Mouse (Mus musculus): ENCODE data around the gene Nfkb1.

Gene Nfkb1

DNA sequence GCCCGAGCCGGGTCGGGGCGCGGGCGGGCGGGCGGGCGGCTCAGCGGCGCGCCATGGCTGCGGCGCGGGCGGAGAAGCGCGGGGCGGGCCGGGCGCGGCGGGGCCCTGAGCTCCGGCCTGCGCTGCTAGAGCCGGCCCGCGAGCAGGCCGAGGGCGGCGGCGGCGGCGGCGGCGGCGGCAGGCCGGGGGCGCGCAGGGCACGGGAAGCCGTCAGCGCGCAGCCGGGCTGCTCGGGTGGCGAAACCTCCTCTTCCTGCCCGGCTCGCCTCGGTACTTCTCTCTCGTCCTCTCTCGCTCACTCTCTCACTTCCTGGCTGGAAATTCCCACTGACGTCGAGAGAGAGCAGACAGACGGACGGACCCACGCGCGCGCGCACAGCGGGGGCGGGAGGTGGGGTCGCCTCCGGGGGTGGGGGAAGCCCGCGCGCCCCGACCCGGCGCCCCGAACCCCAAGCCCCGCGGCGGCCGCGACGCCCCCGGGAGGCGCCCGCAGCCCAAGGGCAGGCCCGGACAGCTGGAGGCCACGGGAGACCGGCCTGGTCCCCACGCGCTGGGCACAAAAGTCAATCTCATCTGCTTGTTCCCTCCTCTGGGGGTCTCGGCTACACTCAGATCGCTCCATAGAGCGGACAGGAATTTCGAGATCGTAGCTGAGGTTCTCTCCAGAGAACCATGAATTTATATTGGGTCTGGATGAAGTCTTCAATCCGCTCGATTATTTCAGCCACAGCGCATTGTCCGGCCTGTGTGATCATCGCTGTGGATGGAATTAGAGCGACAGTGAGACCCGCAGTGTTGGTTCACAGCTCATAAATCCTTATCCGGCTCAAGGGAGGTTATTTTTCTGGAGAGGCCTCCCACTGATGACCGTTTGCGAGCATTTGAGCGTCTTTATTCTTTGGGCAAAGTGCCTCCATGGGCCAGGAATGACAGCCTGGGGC, at the start of gene Nfkb1:
Gene Nfkb1, minus strand, starts transcription at position 357 of the 941 bp plus-strand sequence.
- DNase-seq (ENCODE audit: low spot score), result peak; percentile 59

DNA sequence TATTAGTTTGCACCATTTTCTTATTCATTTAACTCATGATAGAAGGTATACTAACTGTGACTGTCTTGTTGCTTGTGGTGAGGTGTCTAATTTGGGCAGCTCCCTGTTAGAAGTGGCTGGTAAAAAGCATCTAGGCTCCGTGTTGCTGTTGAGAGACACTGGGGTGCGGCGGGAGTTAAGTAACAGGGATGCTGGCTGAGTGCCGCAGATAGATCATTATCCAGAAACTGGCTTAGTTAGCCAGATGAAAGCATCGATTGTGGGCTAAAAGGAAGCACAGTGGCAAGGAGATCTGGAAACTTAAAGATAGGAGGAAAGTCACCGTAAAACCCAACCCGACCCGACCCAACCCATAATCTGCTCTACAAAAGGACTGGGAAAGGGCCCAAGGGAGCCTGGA, 49.4 kb upstream of the Nfkb1 start:
- DNase-seq (ENCODE audit: low spot score), result no peak

DNA sequence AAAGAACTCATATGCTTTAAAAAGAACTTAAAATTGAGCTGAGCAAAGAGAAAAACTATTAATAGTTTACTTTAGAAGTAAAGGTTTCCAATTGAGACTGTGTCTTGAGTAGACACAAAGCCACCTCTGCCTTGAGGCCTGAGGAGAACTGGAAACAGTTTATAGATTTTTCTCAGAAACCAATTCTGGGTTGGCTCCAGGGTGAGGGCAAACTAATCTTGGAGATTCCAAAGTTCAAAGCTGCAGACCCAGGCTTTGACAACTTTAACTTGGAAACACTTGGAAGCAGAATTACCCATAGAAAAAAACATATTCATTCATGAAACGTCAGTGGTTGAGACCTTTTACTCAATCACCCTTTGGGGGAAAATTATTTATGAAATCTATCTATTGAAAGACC, 43.4 kb upstream of the Nfkb1 start:
- no peak for DNase-seq (ENCODE audit: low spot score)

DNA sequence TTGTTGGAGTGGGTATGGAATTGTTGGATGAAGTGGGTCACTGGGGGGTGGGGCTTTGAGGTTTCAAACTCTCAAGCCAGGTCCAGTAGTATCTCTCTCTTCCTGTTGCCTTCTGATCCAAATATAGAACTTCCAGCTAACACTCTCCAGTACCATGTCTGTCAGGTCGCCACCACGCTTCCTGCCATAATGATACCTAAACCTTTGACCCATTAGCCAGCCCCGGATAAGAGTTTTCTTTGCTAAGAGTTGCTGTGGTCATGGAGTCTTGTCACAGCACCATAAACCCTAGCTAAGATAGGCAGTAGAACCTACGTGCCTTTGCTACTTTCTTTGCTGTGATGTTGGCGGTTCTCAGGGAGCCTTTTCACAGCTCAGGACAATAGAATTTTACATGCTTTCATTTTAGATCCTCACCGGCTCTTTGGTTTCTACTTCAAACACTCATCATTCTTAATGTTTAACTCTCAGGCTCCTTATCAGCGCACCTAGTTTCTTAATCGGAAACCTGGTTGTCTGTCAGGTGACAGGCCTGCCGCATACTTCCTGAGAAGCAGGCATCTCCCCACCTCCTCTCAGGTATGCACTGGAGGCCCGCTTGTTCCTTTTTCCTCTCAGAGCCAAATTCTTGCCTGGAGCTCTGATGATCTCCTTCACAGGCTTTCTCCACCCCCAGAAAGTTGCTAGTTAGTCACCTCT, 41.5 kb upstream of the Nfkb1 start:
- no peak for DNase-seq (ENCODE audit: low spot score)

DNA sequence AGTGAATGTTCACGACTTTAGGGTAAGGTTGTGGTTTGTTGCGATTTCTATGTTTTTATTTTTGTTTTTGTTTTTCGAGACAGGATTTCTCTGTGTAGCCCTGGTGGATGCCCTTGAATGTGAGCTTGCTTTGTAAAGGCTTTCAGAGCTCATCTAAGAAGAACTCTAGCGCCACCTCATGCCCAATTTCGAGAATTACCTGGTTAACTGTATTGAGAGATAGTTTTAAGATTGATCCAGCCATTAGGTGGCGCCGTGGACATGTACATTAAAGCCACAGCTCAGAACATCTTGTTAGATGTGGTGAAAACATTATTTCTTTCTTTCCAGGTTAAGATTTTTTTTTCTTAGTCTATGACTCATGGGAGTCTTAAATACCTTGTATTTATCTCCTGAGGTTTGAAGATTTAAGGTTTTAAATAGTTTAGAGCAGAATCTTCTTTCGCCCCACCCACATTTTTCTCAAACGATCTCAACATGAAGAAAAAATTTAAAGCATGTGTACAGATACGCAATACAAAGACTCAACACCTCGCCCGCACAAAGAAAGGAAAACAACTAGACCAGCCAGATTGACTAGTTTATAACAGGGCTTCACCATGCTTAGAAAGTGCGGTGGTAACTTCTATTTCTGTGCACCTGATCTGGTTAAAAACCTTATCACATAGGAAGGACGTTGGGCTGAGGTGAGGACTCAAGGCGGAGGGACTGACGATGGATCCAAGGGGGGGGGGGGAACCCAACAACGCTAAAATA, 40.1 kb upstream of the Nfkb1 start:
- DNase-seq (ENCODE audit: low spot score), result peak; percentile 89

DNA sequence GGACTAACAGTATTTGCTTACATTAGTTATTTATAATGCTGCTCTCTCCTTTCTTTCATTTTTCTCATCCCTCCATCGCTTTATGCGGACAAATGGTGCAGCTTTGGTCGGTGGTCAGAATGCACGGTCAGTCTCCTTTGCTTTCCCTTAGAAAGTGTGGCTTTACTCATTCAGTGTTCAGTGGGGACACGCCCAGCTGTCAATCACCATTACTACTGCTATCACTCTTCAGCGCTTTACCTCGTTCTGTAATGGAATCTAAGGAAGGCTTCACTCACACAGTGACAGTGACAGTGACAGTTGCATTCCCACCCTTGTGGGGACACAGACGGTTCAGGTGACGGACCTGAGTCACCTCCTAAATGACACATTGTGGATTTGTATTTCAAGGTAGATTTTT, 39.4 kb upstream of the Nfkb1 start:
- no peak for DNase-seq (ENCODE audit: low spot score)

DNA sequence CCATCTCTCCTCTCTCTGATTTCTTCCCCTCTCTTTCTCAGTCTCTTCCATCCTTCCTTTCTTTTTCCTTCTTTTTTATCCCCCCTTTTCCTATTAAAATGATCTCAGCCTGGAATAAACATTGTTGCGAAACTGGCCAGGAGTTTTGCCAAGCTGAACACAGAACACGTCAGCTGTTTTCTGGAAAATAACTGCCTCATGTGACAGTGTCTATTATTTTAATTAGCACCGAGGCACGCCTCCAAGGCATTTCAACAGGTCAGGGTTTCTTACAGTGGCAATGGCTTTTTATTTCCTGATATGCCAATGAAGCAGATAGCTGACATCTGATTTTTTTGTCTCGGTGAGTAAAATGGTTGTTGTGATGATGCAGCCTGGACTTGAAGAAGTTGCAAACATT, 38.2 kb upstream of the Nfkb1 start:
- DNase-seq (ENCODE audit: low spot score), result peak; percentile 35

DNA sequence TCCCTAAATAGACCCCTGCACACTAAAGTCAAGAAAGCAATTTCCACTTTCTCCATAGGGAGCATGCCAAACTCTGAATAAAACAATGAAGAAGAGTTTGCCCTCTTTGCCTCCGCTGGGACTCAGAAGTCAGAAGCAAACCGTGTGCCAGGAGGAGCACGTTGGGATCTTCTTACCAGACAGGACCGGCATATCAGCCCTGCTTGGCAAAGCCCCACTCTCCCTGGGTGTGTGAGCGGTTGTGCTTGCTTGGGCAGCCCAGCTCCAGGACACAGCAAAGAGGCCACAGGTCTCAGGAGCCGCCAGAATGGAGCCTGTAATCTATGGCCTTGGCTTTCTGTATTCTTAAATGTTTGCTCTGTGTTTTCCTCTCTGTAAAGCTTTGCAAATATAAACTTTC, 37.6 kb upstream of the Nfkb1 start:
- no peak for DNase-seq (ENCODE audit: low spot score)

DNA sequence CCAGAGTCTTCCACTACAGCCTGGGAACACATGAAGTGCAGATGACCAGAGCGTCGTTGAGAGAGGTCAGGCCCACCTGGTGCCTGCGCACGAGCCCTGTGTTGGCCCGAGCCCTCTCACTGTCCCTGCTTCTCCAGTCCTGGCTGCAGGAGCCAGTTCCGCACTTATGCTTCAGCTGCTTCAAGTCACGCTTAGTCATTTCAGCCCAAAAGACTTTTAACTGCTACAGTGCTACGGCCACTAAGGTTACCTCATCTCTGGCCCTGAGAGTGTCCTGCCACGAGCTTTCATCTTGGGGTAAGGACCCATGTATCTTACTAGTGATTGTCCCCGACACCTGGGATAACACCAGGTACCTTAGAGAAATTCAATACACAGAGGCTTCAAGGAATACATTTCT, 36.0 kb upstream of the Nfkb1 start:
- no peak for DNase-seq (ENCODE audit: low spot score)

DNA sequence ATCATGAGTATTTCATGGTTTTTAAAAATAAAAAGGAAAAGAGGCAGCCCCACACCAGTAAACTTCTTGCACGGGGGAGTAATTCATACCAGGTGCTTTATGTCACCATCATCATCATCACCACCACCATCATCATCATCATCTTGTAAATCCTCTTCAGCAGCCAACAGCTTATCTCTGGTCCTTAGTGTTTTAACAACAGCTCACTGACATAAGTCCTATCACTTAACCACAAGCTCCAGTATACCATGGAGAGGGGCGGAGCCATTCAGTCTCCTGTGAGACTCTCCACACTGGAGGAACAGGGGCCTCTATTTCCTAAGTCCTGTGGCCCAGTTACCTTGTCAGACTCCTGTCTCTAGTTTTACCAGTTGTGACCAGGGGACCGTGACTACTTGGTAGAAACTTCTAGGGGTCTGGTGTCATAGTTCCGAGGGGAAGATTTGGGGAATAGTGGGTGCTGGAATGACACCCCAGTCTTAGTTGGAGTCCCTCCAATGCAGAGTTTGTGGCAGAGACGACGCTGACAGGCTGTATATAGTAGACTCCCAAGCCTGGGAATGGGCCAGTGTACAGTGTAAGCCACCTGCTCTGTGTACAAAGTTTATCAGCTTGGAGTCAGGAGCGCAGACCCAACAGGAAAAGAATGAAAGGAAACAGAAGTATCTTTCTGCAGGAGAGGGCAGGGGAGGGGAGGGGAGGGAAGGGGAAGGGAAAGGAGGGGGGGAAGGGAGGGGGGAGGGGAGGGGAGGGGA, 35.4 kb upstream of the Nfkb1 start:
- DNase-seq (ENCODE audit: low spot score), result no peak

DNA sequence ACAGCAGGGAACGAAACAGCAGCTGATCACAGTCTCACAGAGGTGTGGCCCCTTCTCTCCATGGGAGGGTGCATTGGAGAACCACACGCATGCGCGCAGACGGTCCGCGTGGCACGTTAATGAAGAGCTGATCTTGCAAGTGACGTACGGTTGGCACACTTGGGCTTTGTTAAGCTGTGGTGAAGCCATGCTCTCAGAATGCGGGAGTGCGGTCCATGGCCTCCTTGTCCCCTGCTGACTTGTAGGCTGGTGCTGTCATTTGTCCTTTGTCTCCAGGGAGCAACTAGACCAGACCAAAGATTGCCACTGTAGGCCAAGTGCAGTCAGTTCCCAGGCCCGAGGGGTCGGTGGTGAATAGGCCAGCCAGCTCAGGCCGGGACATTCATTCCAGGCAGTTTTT, 34.7 kb upstream of the Nfkb1 start:
- DNase-seq (ENCODE audit: low spot score), result no peak

DNA sequence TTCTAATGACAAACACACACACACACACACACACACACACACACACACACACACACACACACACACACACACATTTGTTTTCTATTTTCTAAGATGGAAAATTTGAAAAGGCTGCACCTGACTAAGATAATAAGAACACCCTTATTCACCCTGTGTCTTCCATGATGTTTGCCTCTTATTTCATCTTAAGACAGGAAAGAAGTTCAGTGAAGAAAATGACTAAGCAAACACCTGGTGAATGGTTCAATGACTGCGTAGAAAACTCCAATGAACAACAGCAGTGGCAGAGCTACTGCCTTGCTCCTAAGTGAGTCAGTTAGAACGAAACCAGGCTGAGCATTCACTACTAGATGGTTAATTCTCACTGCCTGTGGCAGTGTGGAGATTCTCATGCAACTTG, 30.8 kb upstream of the Nfkb1 start:
- DNase-seq (ENCODE audit: low spot score), result no peak

DNA sequence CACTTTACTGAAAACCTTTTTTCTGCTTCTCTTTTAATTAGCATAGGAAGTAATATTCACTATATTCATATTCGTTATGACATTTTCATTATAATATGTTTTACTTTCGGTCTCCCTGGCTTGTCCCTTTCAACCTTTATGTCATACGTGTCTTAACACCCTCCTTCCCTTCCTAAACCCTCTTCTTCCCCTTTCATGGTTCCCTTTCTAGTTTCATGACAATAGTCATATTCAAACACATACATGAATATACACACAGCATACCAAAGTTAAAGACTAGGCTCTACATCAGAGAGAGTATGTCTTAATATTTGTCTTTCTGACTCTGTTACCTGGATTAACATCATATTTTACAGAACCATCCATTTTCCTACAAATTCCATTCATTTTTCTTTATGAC, 28.6 kb upstream of the Nfkb1 start:
- DNase-seq (ENCODE audit: low spot score), result no peak

DNA sequence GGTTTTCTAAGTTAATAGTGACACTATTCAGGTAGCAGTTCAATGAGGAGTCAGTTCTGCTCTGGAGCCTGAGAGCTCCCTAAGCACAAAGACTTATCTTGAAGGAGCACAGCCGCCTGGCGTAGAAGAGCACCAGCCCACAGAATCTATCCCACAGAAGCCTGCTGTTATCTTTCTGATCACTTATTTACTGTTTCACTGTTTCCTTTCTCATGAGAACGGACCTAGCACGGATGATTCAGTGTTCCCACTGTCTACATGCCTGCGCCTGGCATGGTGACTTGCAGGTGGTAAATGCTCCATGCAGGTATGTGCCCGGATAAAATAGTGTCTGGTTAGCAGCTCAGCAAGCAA, 27.8 kb upstream of the Nfkb1 start:
- DNase-seq (ENCODE audit: low spot score), result no peak

DNA sequence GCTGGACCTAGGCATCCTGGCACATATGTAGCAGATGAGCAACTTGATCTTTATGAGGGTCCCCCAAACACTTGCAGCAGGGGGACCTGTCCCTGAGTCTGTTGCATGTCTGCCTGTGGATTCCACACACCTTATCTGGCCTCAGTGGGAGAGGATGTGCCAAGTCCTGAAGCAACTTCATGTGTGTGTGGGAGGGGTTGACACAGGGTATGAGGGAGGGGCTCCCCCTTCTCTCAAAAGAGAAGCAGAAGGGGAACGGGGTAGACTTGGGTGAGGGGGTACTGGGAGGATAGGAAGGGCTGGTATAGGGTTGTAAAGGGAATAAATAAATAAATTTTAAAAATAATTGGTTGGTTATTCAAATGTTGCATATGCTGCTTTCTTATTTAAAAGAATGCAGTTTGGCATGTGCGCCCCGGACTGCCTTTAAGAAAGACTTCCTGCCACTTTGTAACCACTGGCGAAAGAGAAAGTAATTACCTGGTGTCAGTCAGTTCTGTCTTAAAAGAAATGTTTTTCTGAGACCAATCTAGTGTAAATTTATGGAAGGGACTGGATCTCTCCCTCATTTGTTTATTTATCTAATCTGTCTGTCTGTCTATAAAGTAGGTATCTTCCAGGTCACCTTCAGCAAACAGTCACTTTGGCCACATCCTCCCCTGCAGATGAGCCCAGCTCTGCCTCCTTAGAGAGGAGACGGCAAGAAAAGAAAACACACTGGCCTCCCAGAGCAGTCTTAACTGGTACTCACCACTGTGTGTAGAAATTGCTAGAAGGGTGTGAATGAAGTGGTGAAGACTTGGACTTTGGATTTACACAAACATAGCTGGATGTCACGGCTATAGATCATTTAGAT, 27.2 kb upstream of the Nfkb1 start:
- DNase-seq (ENCODE audit: low spot score), result no peak

DNA sequence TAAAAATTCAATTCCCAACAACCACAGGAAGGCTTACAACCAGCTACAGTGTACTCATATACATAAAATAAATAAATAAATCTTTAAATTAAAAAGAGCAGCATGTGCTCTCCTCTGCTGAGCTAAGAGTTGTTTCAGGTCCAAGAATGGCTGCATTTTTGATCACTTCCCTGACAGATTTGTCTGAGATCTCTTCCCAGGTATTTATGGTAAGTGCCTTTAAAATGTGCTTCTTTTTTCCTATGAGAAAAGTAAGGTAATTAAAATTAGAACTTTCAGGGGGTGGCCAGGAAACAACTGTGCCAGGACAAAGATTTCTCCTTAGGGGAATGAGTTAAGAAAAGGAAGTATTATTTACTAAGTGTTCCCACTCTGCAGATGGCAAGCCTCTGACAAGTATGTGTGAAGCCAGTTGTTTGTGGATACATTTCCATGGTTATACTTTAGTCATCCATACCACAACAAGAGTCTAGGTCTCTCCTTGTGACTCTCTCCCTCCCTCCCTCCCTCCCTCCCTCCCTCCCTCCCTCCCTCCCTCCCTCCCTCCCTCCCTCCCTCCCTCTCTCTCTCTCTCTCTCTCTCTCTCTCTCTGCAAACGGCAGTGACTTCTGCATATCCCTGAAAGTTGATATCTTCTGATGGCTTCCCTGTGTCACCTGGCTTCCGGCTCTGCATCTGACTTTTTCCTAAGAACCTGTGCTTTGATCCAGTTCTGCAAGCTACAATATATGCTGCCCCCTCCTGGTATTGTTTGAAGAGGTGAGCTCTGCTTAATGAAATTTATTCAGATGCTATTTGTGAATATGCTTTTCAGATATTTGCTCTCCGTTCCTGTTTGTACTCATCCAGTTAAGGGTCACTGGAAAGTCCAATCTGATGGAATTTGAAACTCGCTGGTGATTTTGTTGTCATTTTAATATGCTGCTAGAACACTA, 21.9 kb upstream of the Nfkb1 start:
- DNase-seq (ENCODE audit: low spot score), result no peak

DNA sequence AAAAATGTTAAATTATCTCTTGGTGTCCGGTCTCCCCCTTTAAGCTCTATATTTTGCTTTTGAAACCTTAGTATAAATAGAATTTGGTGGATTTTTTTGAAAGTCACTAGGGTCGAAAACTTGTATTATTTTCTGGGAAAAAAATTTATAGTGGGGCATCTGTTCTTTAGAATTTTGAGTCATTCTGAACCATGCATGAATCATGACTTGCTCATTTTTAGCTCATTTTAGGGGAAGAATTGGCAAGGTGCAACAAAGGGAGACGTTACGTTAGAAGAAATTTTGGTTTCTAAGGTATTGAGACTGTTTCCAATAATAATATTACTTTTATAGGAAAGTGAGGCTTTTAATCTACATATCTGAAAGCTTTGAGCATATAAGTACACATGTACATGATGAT, 20.3 kb upstream of the Nfkb1 start:
- no peak for DNase-seq (ENCODE audit: low spot score)

DNA sequence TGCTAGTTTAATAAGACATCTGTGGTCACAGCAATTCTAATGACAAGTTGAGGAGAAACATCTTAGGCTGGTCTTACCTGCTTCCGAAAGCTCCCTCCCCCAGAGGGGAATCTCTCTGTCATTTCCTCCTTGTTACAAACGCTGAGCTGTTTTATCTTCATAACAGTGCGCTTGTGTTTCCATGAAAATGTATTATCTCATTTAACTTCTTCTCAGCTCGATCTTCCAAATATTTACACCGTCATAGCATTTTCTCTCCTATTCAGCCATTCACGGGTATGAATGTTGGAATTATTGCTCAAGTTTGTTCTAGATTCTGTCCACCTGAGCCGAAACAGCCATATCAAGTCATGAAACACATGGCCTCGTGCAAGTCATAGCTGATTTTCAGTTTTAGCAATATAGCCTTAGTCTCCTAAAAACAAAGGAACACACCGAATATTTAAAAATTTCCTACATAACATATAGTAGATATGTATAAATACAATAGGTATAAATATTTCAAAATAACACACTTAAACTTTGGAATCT, 19.8 kb upstream of the Nfkb1 start:
- DNase-seq (ENCODE audit: low spot score), result no peak

DNA sequence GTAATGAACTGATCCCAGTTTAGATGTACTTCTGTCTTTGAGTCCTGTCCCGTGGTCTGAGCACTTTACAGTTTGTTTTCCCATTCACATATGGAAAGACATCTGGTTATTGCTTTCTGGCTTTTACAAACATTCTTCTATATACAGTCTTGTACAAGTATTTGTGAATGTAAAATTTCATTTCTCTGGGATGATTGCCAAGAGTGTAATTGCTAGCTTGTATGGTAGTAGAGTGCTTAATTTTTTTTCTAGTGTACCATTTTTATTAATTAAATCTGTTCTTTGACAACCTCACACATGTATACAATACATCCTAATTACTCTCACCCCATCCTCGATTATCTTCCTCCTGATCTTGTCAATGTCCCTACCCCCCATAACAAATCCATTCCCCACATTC, 12.0 kb upstream of the Nfkb1 start:
- DNase-seq (ENCODE audit: low spot score), result no peak

DNA sequence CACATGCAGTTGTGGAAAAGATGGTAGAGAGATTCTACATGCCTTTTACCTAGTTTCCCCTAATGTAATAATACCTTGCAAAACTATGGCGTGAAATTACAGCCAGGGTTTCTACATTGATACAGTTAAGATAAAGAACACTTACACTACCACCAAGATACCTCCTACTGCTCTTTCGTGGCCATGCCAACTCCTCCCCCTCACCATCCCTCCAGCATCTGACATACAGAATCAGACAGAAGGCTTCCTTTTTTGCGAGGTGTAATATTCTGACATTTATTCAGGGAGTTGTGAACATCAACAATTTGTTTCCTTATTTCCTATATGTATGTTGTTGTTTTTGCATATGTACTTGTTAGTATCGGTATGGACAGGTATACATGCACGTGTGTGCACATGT, 11.3 kb upstream of the Nfkb1 start:
- DNase-seq (ENCODE audit: low spot score), result no peak
